Mouse (Mus musculus): Measurements from ENCODE around the gene Vmn2r16. TPM values are rescaled to one million over a fixed set of nuclear protein-coding genes. Genes with fewer than 3 reads are reported as not detected.

Gene Vmn2r16
- total RNA-seq (2014; fragmentation: Nextera tagmentation): not detected in 2 replicates
- not detected in 2 replicates for total RNA-seq (2017)

- ATAC-seq (replicated peaks; ENCODE audit: low FRiP score, low TSS enrichment, poor library complexity, severe bottlenecking): no peak
Observed at GRCm38 (mm10) chr5:109329862-109330261, at the start of gene Vmn2r16. Vmn2r16 (plus strand) TSS chr5:109330162.

DNA sequence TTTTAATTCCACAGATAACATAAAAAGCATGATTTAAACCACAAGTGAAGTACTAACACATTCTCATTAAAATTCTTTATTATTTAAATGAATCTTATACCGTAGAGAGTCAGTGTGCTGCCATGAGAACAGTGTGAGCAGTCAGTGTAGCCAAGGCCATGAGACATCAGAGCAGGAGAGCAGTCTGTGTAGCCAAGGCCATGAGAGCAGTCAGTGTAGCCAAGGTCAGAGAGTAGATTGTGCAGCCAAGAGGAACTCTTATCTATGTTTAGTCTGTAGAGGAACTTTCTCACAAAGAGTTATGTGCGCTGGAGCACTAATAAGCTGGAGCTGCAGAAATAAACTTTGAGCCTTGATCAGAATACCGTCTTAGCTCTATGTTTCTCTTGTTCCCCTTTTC lies 35.3 kb upstream of the Vmn2r16 start:
- no peak for ATAC-seq (replicated peaks; ENCODE audit: low FRiP score, low TSS enrichment, poor library complexity, severe bottlenecking)

- no peak for ATAC-seq (replicated peaks; ENCODE audit: low FRiP score, low TSS enrichment, poor library complexity, severe bottlenecking)
Observed at GRCm38 (mm10) chr5:109297544-109297943, 32.4 kb upstream of the Vmn2r16 start, which contains the start of gene Vmn2r15. Vmn2r15 (minus strand) TSS chr5:109297644.

DNA sequence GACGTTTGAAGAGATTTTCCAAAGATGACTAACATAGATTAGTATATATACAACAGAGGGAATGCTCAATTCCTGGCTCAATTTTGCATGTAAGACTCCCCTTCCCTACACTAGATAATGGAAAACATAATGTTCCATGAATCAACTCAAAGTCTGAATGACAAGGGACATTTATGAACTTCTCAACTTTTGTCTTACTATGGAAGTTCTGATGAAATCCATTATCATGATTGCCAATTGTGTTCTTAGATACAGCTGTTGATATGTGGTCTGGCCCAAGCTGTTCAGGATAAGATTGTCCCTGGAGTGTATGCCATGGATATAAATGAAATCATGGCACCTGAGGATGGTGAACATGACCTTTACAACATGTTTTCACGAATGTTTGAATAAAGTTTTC lies 89.4 kb downstream of the Vmn2r16 start, which contains the start of gene Vmn2r17:
Vmn2r17 (plus strand) TSS at position 301 of the 400 bp plus-strand sequence.
- no peak for ATAC-seq (replicated peaks; ENCODE audit: low FRiP score, low TSS enrichment, poor library complexity, severe bottlenecking)

Other genes starting within 250 kb of the Vmn2r16 start
- not detected in 2 replicates for gene Vmn2r12, start 232.2 kb upstream of the Vmn2r16 start, total RNA-seq (2014; fragmentation: Nextera tagmentation)
- gene Vmn2r12, start 232.2 kb upstream of the Vmn2r16 start, total RNA-seq (2017): not detected in 2 replicates
- not detected in 2 replicates for gene Vmn2r13, start 138.0 kb upstream of the Vmn2r16 start, total RNA-seq (2014; fragmentation: Nextera tagmentation)
- not detected in 2 replicates for gene Vmn2r13, start 138.0 kb upstream of the Vmn2r16 start, total RNA-seq (2017)
- gene Vmn2r14, start 105.5 kb upstream of the Vmn2r16 start, total RNA-seq (2014; fragmentation: Nextera tagmentation): not detected in 2 replicates
- not detected in 2 replicates for gene Vmn2r14, start 105.5 kb upstream of the Vmn2r16 start, total RNA-seq (2017)
- gene Vmn2r15, start 32.5 kb upstream of the Vmn2r16 start, total RNA-seq (2014; fragmentation: Nextera tagmentation): not detected in 2 replicates
- not detected in 2 replicates for gene Vmn2r15, start 32.5 kb upstream of the Vmn2r16 start, total RNA-seq (2017)
- gene Vmn2r17, start 89.5 kb downstream of the Vmn2r16 start, total RNA-seq (2014; fragmentation: Nextera tagmentation): not detected in 2 replicates
- not detected in 2 replicates for gene Vmn2r17, start 89.5 kb downstream of the Vmn2r16 start, total RNA-seq (2017)
- gene Crlf2, start 228.8 kb downstream of the Vmn2r16 start, total RNA-seq (2014; fragmentation: Nextera tagmentation): 2.8 and 3.3 TPM in 2 replicates
- gene Crlf2, start 228.8 kb downstream of the Vmn2r16 start, total RNA-seq (2017): 7.7 and 13.2 TPM in 2 replicates